In genomic region chr7:24636264-24636663, GRCm38 (mm10) we compare ENCODE assay signal across 10 mouse cellular contexts. TPM values are rescaled to one million over a fixed set of nuclear protein-coding genes. Genes with fewer than 3 reads are reported as not detected.
DNase-seq lines count a peak whose midpoint lies in the region; ATAC-seq and TF ChIP-seq lines count a peak whose summit lies in the region.
"Had no signal": no experiment of that assay in that cellular context is flagged by ENCODE, and none has a peak within 500 bp of the region (broad histone marks: within the 10 kb centered on the region; RNA-seq: fewer than 3 reads in every experiment).

Lypd3 (plus strand) TSS chr7:24636550.

- H3K4me2 ChIP-seq in forebrain, embryonic 11.5 days (ENCODE audit: low read depth, low read length, severe bottlenecking): peak within 1 kb of the TSS; percentile 46
- H3K4me2 ChIP-seq in forebrain, postnatal 0 days (ENCODE audit: low read depth): no peak within 1 kb of the TSS; the same call in none of the 2 replicates
- peak within 1 kb of the TSS; percentile 34 for H3K4me2 ChIP-seq in hindbrain, embryonic 14.5 days (replicated peaks)
- H3K4me2 ChIP-seq in midbrain, embryonic 12.5 days (replicated peaks): peak within 1 kb of the TSS; percentile 66

- TF ChIP-seq EP300 in ES-Bruce4 (IDR thresholded peaks at IDR 0.05; ENCODE audit: insufficient read depth, low read depth, low read length): no peak

- H3K27ac ChIP-seq in forebrain, embryonic 11.5 days (ENCODE audit: low read depth, low read length): no peak within 1 kb of the TSS
- no peak within 1 kb of the TSS for H3K27ac ChIP-seq in forebrain, postnatal 0 days (ENCODE audit: low read depth, low read length)
- no peak within 1 kb of the TSS for H3K27ac ChIP-seq in ES-Bruce4 (ENCODE audit: insufficient read depth, low read length)
- H3K27ac ChIP-seq in hindbrain, embryonic 14.5 days: no peak within 1 kb of the TSS
- H3K27ac ChIP-seq in midbrain, embryonic 12.5 days (replicated peaks): no peak within 1 kb of the TSS

- no peaks in the 10 kb centered on the region for H3K9me3 ChIP-seq in forebrain, embryonic 11.5 days (ENCODE audit: control insufficient read depth, low read length)
- no peaks in the 10 kb centered on the region for H3K9me3 ChIP-seq in forebrain, postnatal 0 days (ENCODE audit: low read length)
- H3K9me3 ChIP-seq in ES-Bruce4 (replicated peaks; ENCODE audit: control insufficient read depth, insufficient read depth, low read length, poor library complexity, severe bottlenecking): no peaks in the 10 kb centered on the region
- H3K9me3 ChIP-seq in hindbrain, embryonic 14.5 days (ENCODE audit: control insufficient read depth, low read length): no peaks in the 10 kb centered on the region
- no peaks in the 10 kb centered on the region for H3K9me3 ChIP-seq in midbrain, embryonic 12.5 days

- H3K4me1 ChIP-seq in forebrain, embryonic 11.5 days (replicated peaks; ENCODE audit: control insufficient read depth, insufficient read depth, low read length): peaks cover 2% of the 10 kb centered on the region; the same call in 1 of the 2 replicates
- peaks cover 5% of the 10 kb centered on the region; the same call in 1 of the 2 replicates for H3K4me1 ChIP-seq in forebrain, postnatal 0 days (ENCODE audit: insufficient read depth)
- H3K4me1 ChIP-seq in ES-Bruce4 (ENCODE audit: control insufficient read depth, insufficient read depth, low read length): no peaks in the 10 kb centered on the region
- peaks cover 9% of the 10 kb centered on the region; the same call in 1 of the 2 replicates for H3K4me1 ChIP-seq in hindbrain, embryonic 14.5 days (replicated peaks; ENCODE audit: control insufficient read depth, insufficient read depth, low read length)
- H3K4me1 ChIP-seq in midbrain, embryonic 12.5 days: peaks cover 26% of the 10 kb centered on the region

- H3K36me3 ChIP-seq in forebrain, embryonic 11.5 days (ENCODE audit: control insufficient read depth, insufficient read depth, low read length): no peaks in the 10 kb centered on the region
- no peaks in the 10 kb centered on the region for H3K36me3 ChIP-seq in forebrain, postnatal 0 days (ENCODE audit: insufficient read depth)
- no peaks in the 10 kb centered on the region for H3K36me3 ChIP-seq in ES-Bruce4 (ENCODE audit: control insufficient read depth, insufficient read depth, low read length, poor library complexity, severe bottlenecking)
- H3K36me3 ChIP-seq in hindbrain, embryonic 14.5 days (replicated peaks; ENCODE audit: control insufficient read depth, insufficient read depth): no peaks in the 10 kb centered on the region
- no peaks in the 10 kb centered on the region for H3K36me3 ChIP-seq in midbrain, embryonic 12.5 days

- TF ChIP-seq POLR2A in ES-Bruce4 (IDR thresholded peaks at IDR 0.05; ENCODE audit: insufficient read depth, low read length): no peak

- 14% methylated on average over 15 of the region's 15 CpGs for WGBS in forebrain, embryonic 11.5 days
- WGBS in forebrain, postnatal 0 days: 22% methylated on average over 15 of the region's 15 CpGs
- WGBS in hindbrain, embryonic 14.5 days: 15% methylated on average over 15 of the region's 15 CpGs
- WGBS in midbrain, embryonic 12.5 days: 14% methylated on average over 15 of the region's 15 CpGs

- peak within 1 kb of the TSS; percentile 14; the same call in 1 of the 2 replicates for H3K4me3 ChIP-seq in forebrain, embryonic 11.5 days (ENCODE audit: low read depth, low read length)
- no peak within 1 kb of the TSS for H3K4me3 ChIP-seq in forebrain, postnatal 0 days (ENCODE audit: low read depth, low read length)
- peak within 1 kb of the TSS; percentile 43 for H3K4me3 ChIP-seq in ES-Bruce4 (ENCODE audit: low read depth, low read length)
- 0 out of 2 replicates have a peak within 1 kb of the TSS, but pooled peaks have one; percentile 12 for H3K4me3 ChIP-seq in hindbrain, embryonic 14.5 days (replicated peaks; ENCODE audit: low read length)
- peak within 1 kb of the TSS; percentile 39 for H3K4me3 ChIP-seq in midbrain, embryonic 12.5 days

- no peak for TF ChIP-seq CTCF in forebrain, postnatal 0 days (IDR thresholded peaks at IDR 0.05; ENCODE audit: low read depth)
- TF ChIP-seq CTCF in ES-Bruce4 (IDR thresholded peaks at IDR 0.05; ENCODE audit: low read depth, low read length): no peak

- DNase-seq in forebrain, embryonic 11.5 days (ENCODE audit: low spot score): no peak
- DNase-seq in forebrain, postnatal 0 days: no peak
- no peak for DNase-seq in hindbrain, embryonic 14.5 days (ENCODE audit: low spot score)
- DNase-seq in ovary, postnatal 10 days (ENCODE audit: low spot score): no peak
- no peak for DNase-seq in thymus, postnatal 14 days
- DNase-seq in B cell, adult 2 months: no peak
- DNase-seq: cerebellum, postnatal 25 days had no signal

- peaks cover 44% of the 10 kb centered on the region for H3K27me3 ChIP-seq in forebrain, embryonic 11.5 days (ENCODE audit: control insufficient read depth, insufficient read depth, low read length)
- H3K27me3 ChIP-seq in forebrain, postnatal 0 days (ENCODE audit: insufficient read depth, low read length): peaks cover 37% of the 10 kb centered on the region
- H3K27me3 ChIP-seq in ES-Bruce4 (ENCODE audit: control insufficient read depth, insufficient read depth, low read length, poor library complexity, severe bottlenecking): no peaks in the 10 kb centered on the region
- peaks cover 58% of the 10 kb centered on the region for H3K27me3 ChIP-seq in hindbrain, embryonic 14.5 days (ENCODE audit: control insufficient read depth, insufficient read depth, low read length)
- peaks cover 53% of the 10 kb centered on the region for H3K27me3 ChIP-seq in midbrain, embryonic 12.5 days

- no peak for ATAC-seq in forebrain, embryonic 11.5 days (replicated peaks; ENCODE audit: low FRiP score)
- ATAC-seq in forebrain, postnatal 0 days: no peak
- no peak for ATAC-seq in hindbrain, embryonic 14.5 days (ENCODE audit: low FRiP score)
- ATAC-seq in midbrain, embryonic 12.5 days (ENCODE audit: low FRiP score, low read depth): no peak

- no peak within 1 kb of the TSS for H3K9ac ChIP-seq in forebrain, embryonic 11.5 days (ENCODE audit: low read length)
- no peak within 1 kb of the TSS for H3K9ac ChIP-seq in forebrain, postnatal 0 days
- H3K9ac ChIP-seq in ES-Bruce4 (ENCODE audit: low read depth, poor library complexity, severe bottlenecking): no peak within 1 kb of the TSS
- H3K9ac ChIP-seq in hindbrain, embryonic 14.5 days: no peak within 1 kb of the TSS
- H3K9ac ChIP-seq in midbrain, embryonic 12.5 days (replicated peaks): no peak within 1 kb of the TSS

RNA-seq across cellular contexts. Expression of gene Lypd3, which starts in this region (rescaled TPM):
- polyA plus RNA-seq in forebrain, embryonic 11.5 days (2014; fragmentation: Nextera tagmentation; extraction: Ambion mirVana): 0.69 and 0.73 TPM in 2 replicates
- 0.23 and 0.33 TPM in 2 replicates for total RNA-seq in forebrain, postnatal 0 days (2014; rRNA removed)
- polyA plus RNA-seq in forebrain, postnatal 0 days (2015; fragmentation: Nextera tagmentation; extraction: Ambion mirVana): 0.67 and 1.3 TPM in 2 replicates
- polyA plus RNA-seq in ES-Bruce4 (2011; ENCODE audit: insufficient read depth, insufficient read length, low read depth, missing spikeins): 0.48 and 0.81 TPM in 2 replicates
- polyA plus RNA-seq in hindbrain, embryonic 14.5 days (2014; fragmentation: Nextera tagmentation; extraction: Ambion mirVana): 0.27 and 0.29 TPM in 2 replicates
- 0.68 and 0.73 TPM in 2 replicates for polyA plus RNA-seq in midbrain, embryonic 12.5 days (2016; fragmentation: Nextera tagmentation; extraction: Ambion mirVana)
- total RNA-seq: hematopoietic stem cell, adult 5-6 weeks had no signal
